Mouse (Mus musculus) heart, adult 2 months (tissue): ENCODE data around the gene Actbl2.

ENCODE experiments used
- CTCF ChIP-seq: fragments of 200-600 bp; IDR thresholded peaks from 2 replicates; pipeline ENCODE4 v1.8.1; 2022; ENCODE audit warnings: antibody characterized with exemption, mild to moderate bottlenecking, moderate library complexity
- POLR2A ChIP-seq: fragments of 200-500 bp; IDR thresholded peaks from 2 replicates; pipeline ENCODE4 v1.6.1; 2011; ENCODE audit warnings: mild to moderate bottlenecking, low read depth, low read length, control low read depth; ENCODE audit not compliant: insufficient read depth

DNA sequence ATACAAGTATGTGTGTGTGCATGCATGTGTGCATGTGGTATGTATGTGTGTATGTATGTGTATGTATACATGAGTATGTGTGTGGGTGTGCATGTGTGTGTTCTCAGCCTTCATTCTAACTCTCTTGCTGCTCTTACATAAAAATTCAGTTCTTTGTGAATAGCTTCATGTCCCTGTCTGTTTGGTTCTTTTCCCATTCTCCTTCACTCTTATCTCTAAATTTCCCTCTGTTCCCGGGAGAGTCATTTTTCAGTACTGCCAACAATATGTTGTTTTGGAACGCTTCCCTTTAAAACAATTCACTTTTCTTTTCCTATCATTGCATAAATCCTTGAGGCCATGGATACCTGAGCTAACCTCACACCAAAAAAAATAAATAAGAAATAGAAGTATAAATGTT lies 46.6 kb downstream of the Actbl2 start:
- TF ChIP-seq POLR2A, result no peak
- no peak for TF ChIP-seq CTCF
